Mouse (Mus musculus) heart, embryonic 14.5 days (tissue): ENCODE data around the gene BC030870. TPM values are rescaled to one million over a fixed set of nuclear protein-coding genes. Genes with fewer than 3 reads are reported as not detected.
"Not testable (repeated sequence)": the region's sequence is repeated elsewhere in the genome, so short reads cannot be mapped to it uniquely, and the experiment has no call there.

Experiments
- ATAC-seq: fragments of 200-750 bp; cut with Nextera tagmentation; 2 replicates; pipeline ENCODE4 v1.8.0; 2017; ENCODE audit warnings: low read depth, moderate TSS enrichment; ENCODE audit not compliant: insufficient number of reproducible peaks, insufficient read depth, low FRiP score
- H3K27ac ChIP-seq, 2 experiments: fragments of 200-500 bp in 1 of 2; fragments of 300-500 bp in 1 of 2; sonication (generic) in 1 of 2; replicated peaks in 1 of 2; 2 replicates each; pipeline ENCODE4 v1.5.1; 2012 to 2014; ENCODE audit warnings: low read depth in 2 of 2, low read length in 2 of 2, control low read depth in 1 of 2, mild to moderate bottlenecking in 1 of 2, mixed read lengths in 1 of 2; ENCODE audit not compliant: control insufficient read depth in 1 of 2, insufficient read depth in 1 of 2
- H3K27me3 ChIP-seq: fragments of 300-500 bp; sonication (generic); 2 replicates; pipeline ENCODE4 v1.6.1; 2014; ENCODE audit warnings: mild to moderate bottlenecking, low read length, control low read depth; ENCODE audit not compliant: control insufficient read depth, insufficient read depth
- H3K36me3 ChIP-seq: fragments of 300-500 bp; sonication (generic); 2 replicates; pipeline ENCODE4 v1.6.1; 2014; ENCODE audit warnings: mild to moderate bottlenecking, control low read depth, low read length, mixed read lengths; ENCODE audit not compliant: control insufficient read depth, insufficient read depth
- H3K4me1 ChIP-seq, 2 experiments: fragments of 200-500 bp in 1 of 2; fragments of 300-500 bp in 1 of 2; sonication (generic) in 1 of 2; 2 replicates each; pipeline ENCODE4 v1.6.1; 2012 to 2014; ENCODE audit warnings: low read length in 2 of 2, control low read depth in 1 of 2, mixed read lengths in 1 of 2; ENCODE audit not compliant: control insufficient read depth in 2 of 2, insufficient read depth in 2 of 2
- H3K4me2 ChIP-seq: fragments of 300-500 bp; sonication (generic); 2 replicates; pipeline ENCODE4 v1.6.1; 2014; ENCODE audit warnings: mild to moderate bottlenecking, low read length
- H3K4me3 ChIP-seq, 2 experiments: fragments of 200-500 bp in 1 of 2; fragments of 300-500 bp in 1 of 2; sonication (generic) in 1 of 2; 2 replicates each; pipeline ENCODE4 v1.5.1; 2012 to 2014; ENCODE audit warnings: low read length in 2 of 2, mild to moderate bottlenecking in 2 of 2, control low read depth in 1 of 2, low read depth in 1 of 2, moderate library complexity in 1 of 2; ENCODE audit not compliant: control insufficient read depth in 1 of 2, insufficient read depth in 1 of 2
- H3K9ac ChIP-seq: fragments of 300-500 bp; sonication (generic); 2 replicates; pipeline ENCODE4 v1.6.1; 2014; ENCODE audit warnings: mild to moderate bottlenecking, low read length
- H3K9me3 ChIP-seq: fragments of 300-500 bp; sonication (generic); 2 replicates; pipeline ENCODE4 v1.6.1; 2016; ENCODE audit warnings: low read length, control low read depth; ENCODE audit not compliant: control insufficient read depth
- WGBS: fragments of 180-500 bp; shearing (Covaris S2); extraction: QIAGEN DNeasy Blood & Tissue Kit; methylation state at CpG from one replicate; pipeline ENCODE4 v1.1.7; 2014; 5-methylcytosine and 5-hydroxymethylcytosine counted together
- polyA plus RNA-seq: library from polyadenylated mRNA; unstranded; fragments of >200 nt; fragmentation: Nextera tagmentation; extraction: Ambion mirVana; gene quantifications from 2 replicates; pipeline ENCODE4 v1.2.1, GENCODE M21; 2014

Gene BC030870
- not detected in 2 replicates for polyA plus RNA-seq

DNA sequence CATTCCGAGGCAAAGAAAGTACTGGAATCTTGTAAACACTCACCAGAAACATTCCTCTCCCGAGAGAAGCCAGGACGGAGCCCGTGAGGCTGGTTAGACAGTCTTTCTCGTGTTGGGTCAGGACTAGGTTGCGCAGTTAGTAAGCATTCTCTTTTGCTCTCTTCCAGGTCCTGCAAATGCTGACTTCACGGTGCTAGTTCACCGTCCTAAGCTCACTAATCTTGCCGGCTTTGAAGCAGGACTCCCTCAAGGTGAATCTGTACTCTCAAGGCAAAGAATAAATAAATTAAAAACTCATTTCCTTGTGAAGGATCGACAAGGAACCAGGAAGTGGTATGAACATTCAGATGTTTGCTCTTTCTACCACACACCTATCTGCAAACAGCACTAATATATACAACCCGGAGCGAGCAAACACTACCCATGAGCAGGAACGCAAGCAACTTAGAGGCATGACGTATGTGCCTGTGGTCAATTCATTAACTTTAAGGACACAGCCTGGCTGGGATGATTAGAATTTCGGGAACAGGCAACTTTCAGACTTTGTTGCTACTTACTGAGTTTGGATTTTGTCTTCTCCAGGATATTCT lies at the start of gene BC030870:
Gene BC030870, minus strand, starts transcription at position 365 of the 590 bp plus-strand sequence.
- no peak for ATAC-seq
- Histone ChIP-seq H3K4me3 (no peak within 1 kb of the TSS), H3K27me3 (no peaks in the 10 kb centered on the region), H3K36me3 (no peaks in the 10 kb centered on the region), H3K9me3 (no peaks in the 10 kb centered on the region), H3K9ac (no peak within 1 kb of the TSS), H3K27ac (no peak within 1 kb of the TSS), H3K4me2 (no peak within 1 kb of the TSS), H3K4me1 (no peaks in the 10 kb centered on the region)
- WGBS: 73% methylated on average over 15 of the region's 15 CpGs

- Histone ChIP-seq H3K4me3 (no peak overlapping the region), H3K4me1 (no peaks in the 10 kb centered on the region)
- 70% methylated on average over 3 of the region's 3 CpGs for WGBS
Observed at GRCm38 (mm10) chr8:65174746-65175476, 45.5 kb upstream of the BC030870 start.

DNA sequence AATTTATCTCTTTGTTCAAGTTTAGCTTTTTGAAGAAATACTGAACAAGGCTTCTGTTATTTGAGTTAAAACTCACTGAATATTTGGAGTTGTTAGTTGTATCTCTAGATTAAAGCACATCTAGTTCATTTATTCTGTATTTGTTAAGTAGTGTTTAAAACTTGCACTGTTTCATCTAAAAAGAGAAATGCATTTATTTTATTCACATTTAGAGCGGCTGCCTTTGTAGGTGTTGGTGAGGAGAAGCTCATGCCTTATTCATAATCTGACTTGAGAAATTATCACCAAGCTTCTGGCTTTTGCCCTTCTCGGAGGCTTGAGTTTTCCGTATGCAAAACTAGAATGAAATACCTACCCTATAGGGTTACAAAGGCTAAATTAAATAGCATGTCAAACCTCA lies 39.8 kb upstream of the BC030870 start:
- ATAC-seq: no peak
- H3K4me3 ChIP-seq: no peak overlapping the region
- H3K27me3 ChIP-seq: no peaks in the 10 kb centered on the region
- H3K9me3 ChIP-seq: no peaks in the 10 kb centered on the region
- H3K4me2 ChIP-seq: no peak overlapping the region
- no peaks in the 10 kb centered on the region for H3K36me3 ChIP-seq
- no peak overlapping the region for H3K27ac ChIP-seq
- 83% methylated on average over 3 of the region's 3 CpGs for WGBS
- H3K9ac ChIP-seq: no peak overlapping the region
- H3K4me1 ChIP-seq: no peaks in the 10 kb centered on the region

More at GRCm38 (mm10) chr8:65174746-65175476, 45.5 kb upstream of the BC030870 start:
- Histone ChIP-seq H3K4me2 (no peak overlapping the region), H3K36me3 (no peaks in the 10 kb centered on the region), H3K9ac (no peak overlapping the region), H3K9me3 (no peaks in the 10 kb centered on the region), H3K27me3 (no peaks in the 10 kb centered on the region), H3K27ac (no peak overlapping the region)
- no peak for ATAC-seq

GRCm38 (mm10) chr8:65160676-65161075 lies 31.3 kb upstream of the BC030870 start:
- not testable (repeated sequence) for H3K4me2 ChIP-seq, H3K9me3 ChIP-seq, ATAC-seq, H3K4me1 ChIP-seq, H3K27me3 ChIP-seq, H3K27ac ChIP-seq, H3K4me3 ChIP-seq, H3K9ac ChIP-seq, H3K36me3 ChIP-seq
- 33% methylated on average over 1 of the region's 1 CpGs for WGBS

GRCm38 (mm10) chr8:65159096-65159748 lies 29.9 kb upstream of the BC030870 start:
- Histone ChIP-seq H3K9ac (no peak overlapping the region), H3K4me3 (no peak overlapping the region), H3K27me3 (no peaks in the 10 kb centered on the region), H3K9me3 (no peaks in the 10 kb centered on the region), H3K4me2 (no peak overlapping the region), H3K36me3 (no peaks in the 10 kb centered on the region), H3K4me1 (no peaks in the 10 kb centered on the region), H3K27ac (no peak overlapping the region)
- WGBS: 62% methylated on average over 14 of the region's 14 CpGs
- no peak for ATAC-seq

GRCm38 (mm10) chr8:65157901-65158300 lies 28.5 kb upstream of the BC030870 start:
- Histone ChIP-seq H3K9ac (no peak overlapping the region), H3K4me1 (no peaks in the 10 kb centered on the region), H3K9me3 (no peaks in the 10 kb centered on the region), H3K4me2 (no peak overlapping the region), H3K27ac (no peak overlapping the region), H3K36me3 (no peaks in the 10 kb centered on the region), H3K27me3 (no peaks in the 10 kb centered on the region), H3K4me3 (no peak overlapping the region)
- no peak for ATAC-seq
- WGBS: 83% methylated on average over 4 of the region's 4 CpGs

GRCm38 (mm10) chr8:65138830-65139466 lies 9.6 kb upstream of the BC030870 start:
- WGBS: 56% methylated on average over 3 of the region's 3 CpGs
- Histone ChIP-seq H3K27ac (no peak overlapping the region), H3K36me3 (no peaks in the 10 kb centered on the region), H3K4me3 (no peak overlapping the region), H3K9ac (no peak overlapping the region), H3K27me3 (no peaks in the 10 kb centered on the region), H3K4me1 (no peaks in the 10 kb centered on the region), H3K4me2 (no peak overlapping the region), H3K9me3 (no peaks in the 10 kb centered on the region)
- ATAC-seq: no peak
